Mouse (Mus musculus): ENCODE measurements around the gene Trhr2. TPM values are rescaled to one million over a fixed set of nuclear protein-coding genes. Genes with fewer than 3 reads are reported as not detected.

Gene Trhr2
- polyA plus RNA-seq, 1 experiment from 2014 or later, result not detected

- no peaks in the 10 kb centered on the region for H3K27me3 ChIP-seq (ENCODE audit: control insufficient read depth, insufficient read depth, low read length)
- 76% methylated on average over 8 of the region's 8 CpGs for WGBS
Observed at GRCm38 (mm10) chr8:122354157-122354556, 6.4 kb downstream of the Trhr2 start.

GRCm38 (mm10) chr8:122350309-122351089 lies 10.0 kb downstream of the Trhr2 start:
- no peaks in the 10 kb centered on the region for H3K36me3 ChIP-seq (ENCODE audit: control insufficient read depth, insufficient read depth, low read length)
- H3K27ac ChIP-seq (replicated peaks in 1 of 2; ENCODE audit: control insufficient read depth in 1 of 2, insufficient read depth in 1 of 2, low read depth in 2 of 2, low read length in 2 of 2), result no peak overlapping the region
- no peak overlapping the region for H3K9ac ChIP-seq (ENCODE audit: low read length)
- H3K4me1 ChIP-seq (ENCODE audit: control insufficient read depth in 2 of 2, insufficient read depth in 2 of 2, low read length in 2 of 2), result peaks cover 26 to 31% of the 10 kb centered on the region in 2 experiments
- no peaks in the 10 kb centered on the region for H3K9me3 ChIP-seq (ENCODE audit: control insufficient read depth, low read length)
- no peak for ATAC-seq (ENCODE audit: insufficient number of reproducible peaks, insufficient read depth, low FRiP score, low read depth)
- WGBS, result 44% methylated on average over 11 of the region's 11 CpGs
- H3K27me3 ChIP-seq (ENCODE audit: control insufficient read depth, insufficient read depth, low read length), result no peaks in the 10 kb centered on the region
- H3K4me2 ChIP-seq (ENCODE audit: low read length), result no peak overlapping the region
- H3K4me3 ChIP-seq (ENCODE audit: control insufficient read depth in 1 of 2, insufficient read depth in 1 of 2, low read depth in 1 of 2, low read length in 2 of 2), result no peak overlapping the region

More at GRCm38 (mm10) chr8:122354157-122354556, 6.4 kb downstream of the Trhr2 start:
- Histone ChIP-seq H3K9me3 (ENCODE audit: control insufficient read depth, low read length) (no peaks in the 10 kb centered on the region), H3K27ac (replicated peaks in 1 of 2; ENCODE audit: control insufficient read depth in 1 of 2, insufficient read depth in 1 of 2, low read depth in 2 of 2, low read length in 2 of 2) (no peak overlapping the region), H3K4me1 (ENCODE audit: control insufficient read depth in 2 of 2, insufficient read depth in 2 of 2, low read length in 2 of 2) (peaks cover 14 to 16% of the 10 kb centered on the region in 2 experiments), H3K4me3 (ENCODE audit: control insufficient read depth in 1 of 2, insufficient read depth in 1 of 2, low read depth in 1 of 2, low read length in 2 of 2) (no peak overlapping the region), H3K9ac (ENCODE audit: low read length) (no peak overlapping the region), H3K36me3 (ENCODE audit: control insufficient read depth, insufficient read depth, low read length) (no peaks in the 10 kb centered on the region), H3K4me2 (ENCODE audit: low read length) (no peak overlapping the region)
- no peak for ATAC-seq (ENCODE audit: insufficient number of reproducible peaks, insufficient read depth, low FRiP score, low read depth)

- Histone ChIP-seq H3K9me3 (ENCODE audit: control insufficient read depth, low read length) (no peaks in the 10 kb centered on the region), H3K36me3 (ENCODE audit: control insufficient read depth, insufficient read depth, low read length) (no peaks in the 10 kb centered on the region), H3K27me3 (ENCODE audit: control insufficient read depth, insufficient read depth, low read length) (no peaks in the 10 kb centered on the region), H3K27ac (replicated peaks in 1 of 2; ENCODE audit: control insufficient read depth in 1 of 2, insufficient read depth in 1 of 2, low read depth in 2 of 2, low read length in 2 of 2) (peak overlapping the region; percentile 15 to 54; a peak in 3 of 4 replicates), H3K4me2 (ENCODE audit: low read length) (0 out of 2 replicates have a peak overlapping the region, but pooled peaks have one; percentile 9), H3K9ac (ENCODE audit: low read length) (0 out of 2 replicates have a peak overlapping the region, but pooled peaks have one; percentile 17), H3K4me1 (ENCODE audit: control insufficient read depth in 2 of 2, insufficient read depth in 2 of 2, low read length in 2 of 2) (peaks cover 31 to 40% of the 10 kb centered on the region in 2 experiments), H3K4me3 (ENCODE audit: control insufficient read depth in 1 of 2, insufficient read depth in 1 of 2, low read depth in 1 of 2, low read length in 2 of 2) (no peak overlapping the region)
- WGBS, result 17% methylated on average over 15 of the region's 15 CpGs
- 0 out of 2 replicates have a peak, but pooled peaks have one; percentile 48 for ATAC-seq (ENCODE audit: insufficient number of reproducible peaks, insufficient read depth, low FRiP score, low read depth)
Observed at GRCm38 (mm10) chr8:122349357-122350297, 10.9 kb downstream of the Trhr2 start.

GRCm38 (mm10) chr8:122347811-122348552 lies 12.6 kb downstream of the Trhr2 start:
- no peaks in the 10 kb centered on the region for H3K36me3 ChIP-seq (ENCODE audit: control insufficient read depth, insufficient read depth, low read length)
- 0 out of 2 replicates have a peak, but pooled peaks have one; percentile 18 for ATAC-seq (ENCODE audit: insufficient number of reproducible peaks, insufficient read depth, low FRiP score, low read depth)
- H3K4me2 ChIP-seq (ENCODE audit: low read length), result no peak overlapping the region
- WGBS, result 42% methylated on average over 5 of the region's 5 CpGs
- H3K27me3 ChIP-seq (ENCODE audit: control insufficient read depth, insufficient read depth, low read length), result no peaks in the 10 kb centered on the region
- no peak overlapping the region; a peak in 1 of 4 replicates for H3K27ac ChIP-seq (replicated peaks in 1 of 2; ENCODE audit: control insufficient read depth in 1 of 2, insufficient read depth in 1 of 2, low read depth in 2 of 2, low read length in 2 of 2)
- H3K4me3 ChIP-seq (ENCODE audit: control insufficient read depth in 1 of 2, insufficient read depth in 1 of 2, low read depth in 1 of 2, low read length in 2 of 2), result no peak overlapping the region
- H3K4me1 ChIP-seq (ENCODE audit: control insufficient read depth in 2 of 2, insufficient read depth in 2 of 2, low read length in 2 of 2), result peaks cover 46 to 56% of the 10 kb centered on the region in 2 experiments
- H3K9me3 ChIP-seq (ENCODE audit: control insufficient read depth, low read length), result no peaks in the 10 kb centered on the region
- 0 out of 2 replicates have a peak overlapping the region, but pooled peaks have one; percentile 6 for H3K9ac ChIP-seq (ENCODE audit: low read length)

GRCm38 (mm10) chr8:122345181-122346095 lies 15.1 kb downstream of the Trhr2 start:
- Histone ChIP-seq H3K4me2 (ENCODE audit: low read length) (no peak overlapping the region), H3K27ac (replicated peaks in 1 of 2; ENCODE audit: control insufficient read depth in 1 of 2, insufficient read depth in 1 of 2, low read depth in 2 of 2, low read length in 2 of 2) (peak overlapping the region in 1 of 2 experiments; percentile 26; a peak in 1 of 4 replicates), H3K4me1 (ENCODE audit: control insufficient read depth in 2 of 2, insufficient read depth in 2 of 2, low read length in 2 of 2) (peaks cover 47 to 67% of the 10 kb centered on the region in 2 experiments), H3K4me3 (ENCODE audit: control insufficient read depth in 1 of 2, insufficient read depth in 1 of 2, low read depth in 1 of 2, low read length in 2 of 2) (no peak overlapping the region), H3K36me3 (ENCODE audit: control insufficient read depth, insufficient read depth, low read length) (no peaks in the 10 kb centered on the region), H3K27me3 (ENCODE audit: control insufficient read depth, insufficient read depth, low read length) (no peaks in the 10 kb centered on the region), H3K9me3 (ENCODE audit: control insufficient read depth, low read length) (no peaks in the 10 kb centered on the region), H3K9ac (ENCODE audit: low read length) (peak overlapping the region; percentile 38; the same call in 1 of the 2 replicates)
- 55% methylated on average over 12 of the region's 12 CpGs for WGBS
- ATAC-seq (ENCODE audit: insufficient number of reproducible peaks, insufficient read depth, low FRiP score, low read depth), result no peak

GRCm38 (mm10) chr8:122344219-122344618 lies 16.3 kb downstream of the Trhr2 start:
- peaks cover 6% of the 10 kb centered on the region for H3K36me3 ChIP-seq (ENCODE audit: control insufficient read depth, insufficient read depth, low read length)
- H3K4me2 ChIP-seq (ENCODE audit: low read length), result peak overlapping the region; percentile 68
- peaks cover 38 to 55% of the 10 kb centered on the region in 2 experiments for H3K4me1 ChIP-seq (ENCODE audit: control insufficient read depth in 2 of 2, insufficient read depth in 2 of 2, low read length in 2 of 2)
- no peaks in the 10 kb centered on the region for H3K27me3 ChIP-seq (ENCODE audit: control insufficient read depth, insufficient read depth, low read length)
- H3K4me3 ChIP-seq (ENCODE audit: control insufficient read depth in 1 of 2, insufficient read depth in 1 of 2, low read depth in 1 of 2, low read length in 2 of 2), result peak overlapping the region in 1 of 2 experiments; percentile 29; a peak in 1 of 4 replicates
- ATAC-seq (ENCODE audit: insufficient number of reproducible peaks, insufficient read depth, low FRiP score, low read depth), result no peak; the same call in 1 of the 2 replicates
- no peak overlapping the region for H3K9ac ChIP-seq (ENCODE audit: low read length)
- no peak overlapping the region for H3K27ac ChIP-seq (replicated peaks in 1 of 2; ENCODE audit: control insufficient read depth in 1 of 2, insufficient read depth in 1 of 2, low read depth in 2 of 2, low read length in 2 of 2)
- H3K9me3 ChIP-seq (ENCODE audit: control insufficient read depth, low read length), result no peaks in the 10 kb centered on the region
- WGBS, result 13% methylated on average over 2 of the region's 5 CpGs
